Mouse (Mus musculus) cerebellum, postnatal 25 days (tissue): ENCODE measurements around the gene Ntrk1.
A peak's percentile ranks its signal among the peaks of the same experiment; 100 is the strongest.

Experiments
- DNase-seq, 2 experiments: peaks; one replicate each; pipeline ENCODE4 v3.0.0; 2021; ENCODE audit warnings: mixed read lengths in 2 of 2

Ntrk1 gene

GRCm38 (mm10) chr3:87749036-87749435 is 45.9 kb downstream of the Ntrk1 start:
- peak; percentile 30 to 64 for DNase-seq

- peak in 1 of 2 experiments; percentile 21 for DNase-seq
Measured at GRCm38 (mm10) chr3:87748431-87748830, 46.5 kb downstream of the Ntrk1 start, which contains the start of gene Lrrc71. Gene Lrrc71, minus strand, starts transcription at chr3:87748625.

- no peak for DNase-seq
Measured at GRCm38 (mm10) chr3:87745036-87745659, 49.8 kb downstream of the Ntrk1 start.

- DNase-seq, result no peak
Measured at GRCm38 (mm10) chr3:87743927-87744326, 51.0 kb downstream of the Ntrk1 start.

GRCm38 (mm10) chr3:87742735-87743134 is 52.2 kb downstream of the Ntrk1 start:
- DNase-seq, result no peak

GRCm38 (mm10) chr3:87742013-87742412 is 52.9 kb downstream of the Ntrk1 start:
- DNase-seq, result no peak

GRCm38 (mm10) chr3:87738906-87739305 is 56.1 kb downstream of the Ntrk1 start:
- no peak for DNase-seq

GRCm38 (mm10) chr3:87735335-87735734 is 59.6 kb downstream of the Ntrk1 start:
- no peak for DNase-seq

GRCm38 (mm10) chr3:87733984-87734761 is 60.8 kb downstream of the Ntrk1 start:
- no peak for DNase-seq

GRCm38 (mm10) chr3:87733098-87733497 is 61.9 kb downstream of the Ntrk1 start:
- no peak for DNase-seq

- DNase-seq, result no peak
Measured at GRCm38 (mm10) chr3:87728696-87729095, 66.3 kb downstream of the Ntrk1 start.
